Mouse (Mus musculus) MEL (cell line): ENCODE results near the gene Tsga10ip. TPM values are rescaled to one million over a fixed set of nuclear protein-coding genes. Genes with fewer than 3 reads are reported as not detected.
"Not testable (repeated sequence)": the region's sequence is repeated elsewhere in the genome, so short reads cannot be mapped to it uniquely, and the experiment has no call there.

Experiments used
- DNase-seq: peaks from one replicate; pipeline ENCODE4 v3.0.0; 2011; ENCODE audit warnings: low read depth, low spot score
- H3K27ac ChIP-seq: 2 replicates; pipeline ENCODE4 v1.5.1; 2012; ENCODE audit warnings: low read depth, mild to moderate bottlenecking, control low read depth, low read length, moderate library complexity; ENCODE audit not compliant: control insufficient read depth
- H3K27me3 ChIP-seq, 2 experiments: fragments of 150-350 bp in 1 of 2; sonication (generic) in 1 of 2; 2 replicates each; pipeline ENCODE4 v1.6.1; 2012; ENCODE audit warnings: low read length in 2 of 2, mild to moderate bottlenecking in 2 of 2, improper control_type of control experiment in 1 of 2, moderate library complexity in 1 of 2; ENCODE audit not compliant: insufficient read depth in 2 of 2, control insufficient read depth in 1 of 2
- H3K36me3 ChIP-seq, 2 experiments: 2 replicates each; pipeline ENCODE4 v1.6.1; 2012 to 2014; ENCODE audit warnings: low read length in 2 of 2, improper control_type of control experiment in 1 of 2, inconsistent platforms in 1 of 2, mild to moderate bottlenecking in 1 of 2; ENCODE audit not compliant: insufficient read depth in 2 of 2, control insufficient read depth in 1 of 2
- H3K4me1 ChIP-seq, 2 experiments: fragments of 150-350 bp in 1 of 2; sonication (generic) in 1 of 2; 2 replicates each; pipeline ENCODE4 v1.6.1; 2012; ENCODE audit warnings: low read length in 2 of 2, improper control_type of control experiment in 1 of 2, mild to moderate bottlenecking in 1 of 2; ENCODE audit not compliant: insufficient read depth in 2 of 2, control insufficient read depth in 1 of 2
- H3K4me3 ChIP-seq, 2 experiments: fragments of 150-350 bp in 1 of 2; sonication (generic) in 1 of 2; 2 replicates each; pipeline ENCODE4 v1.5.1; 2012; ENCODE audit warnings: low read depth in 2 of 2, low read length in 2 of 2, mild to moderate bottlenecking in 2 of 2, moderate library complexity in 2 of 2, control low read depth in 1 of 2, improper control_type of control experiment in 1 of 2; ENCODE audit not compliant: control insufficient read depth in 1 of 2, insufficient read depth in 1 of 2
- H3K79me2 ChIP-seq: 2 replicates; pipeline ENCODE4 v1.6.1; 2012; ENCODE audit warnings: mild to moderate bottlenecking, low read length, moderate library complexity; ENCODE audit not compliant: control insufficient read depth, poor library complexity, insufficient read depth
- H3K9ac ChIP-seq: 2 replicates; pipeline ENCODE4 v1.6.1; 2012; ENCODE audit warnings: low read depth, mild to moderate bottlenecking, control low read depth, low read length, moderate library complexity; ENCODE audit not compliant: control insufficient read depth, poor library complexity, severe bottlenecking
- H3K9me3 ChIP-seq: fragments of 150-350 bp; sonication (generic); replicated peaks from 2 replicates; pipeline ENCODE4 v1.6.1; 2012; ENCODE audit warnings: mild to moderate bottlenecking, low read length, improper control_type of control experiment, moderate library complexity; ENCODE audit not compliant: insufficient read depth
- BHLHE40 ChIP-seq: IDR thresholded peaks from 2 replicates; pipeline ENCODE4 v1.6.1; 2012; ENCODE audit warnings: low read depth, mild to moderate bottlenecking, inconsistent platforms, low read length, improper control_type of control experiment, borderline replicate concordance
- HCFC1 ChIP-seq: IDR thresholded peaks from 2 replicates; pipeline ENCODE4 v1.6.1; 2012; ENCODE audit warnings: low read depth, mild to moderate bottlenecking, inconsistent platforms, low read length, improper control_type of control experiment, moderate library complexity
- MAZ ChIP-seq: IDR thresholded peaks from 2 replicates; pipeline ENCODE4 v1.6.1; 2012; ENCODE audit warnings: low read depth, mild to moderate bottlenecking, inconsistent platforms, low read length, improper control_type of control experiment
- MXI1 ChIP-seq: IDR thresholded peaks from 2 replicates; pipeline ENCODE4 v1.6.1; 2011; ENCODE audit warnings: mild to moderate bottlenecking, low read depth, low read length, improper control_type of control experiment
- NELFE ChIP-seq: IDR thresholded peaks from 2 replicates; pipeline ENCODE4 v1.6.1; 2011; ENCODE audit warnings: low read depth, low read length, improper control_type of control experiment
- NRF1 ChIP-seq: IDR thresholded peaks from 2 replicates; pipeline ENCODE4 v1.6.1; 2014; ENCODE audit warnings: low read depth, mild to moderate bottlenecking, inconsistent platforms, low read length, improper control_type of control experiment, moderate library complexity; ENCODE audit not compliant: poor library complexity, insufficient read depth, severe bottlenecking
- POLR2A ChIP-seq, 2 experiments: IDR thresholded peaks; 2 replicates each; pipeline ENCODE4 v1.6.1; 2011 to 2012; ENCODE audit warnings: low read length in 2 of 2, mild to moderate bottlenecking in 2 of 2, control low read depth in 1 of 2, improper control_type of control experiment in 1 of 2, low read depth in 1 of 2, moderate library complexity in 1 of 2; ENCODE audit not compliant: control insufficient read depth in 1 of 2, insufficient read depth in 1 of 2, poor library complexity in 1 of 2
- SIN3A ChIP-seq: IDR thresholded peaks from 2 replicates; pipeline ENCODE4 v1.6.1; 2012; ENCODE audit warnings: low read length, improper control_type of control experiment, inconsistent platforms
- TBP ChIP-seq: IDR thresholded peaks from 2 replicates; pipeline ENCODE4 v1.8.0; 2011; ENCODE audit warnings: low read depth, low read length, improper control_type of control experiment
- USF1 ChIP-seq: IDR thresholded peaks from 2 replicates; pipeline ENCODE4 v1.6.1; 2014; ENCODE audit warnings: low read depth, mild to moderate bottlenecking, inconsistent platforms, low read length, improper control_type of control experiment, moderate library complexity
- USF2 ChIP-seq, 2 experiments: IDR thresholded peaks; 2 replicates each; pipeline ENCODE4 v1.6.1; 2011 to 2012; ENCODE audit warnings: improper control_type of control experiment in 2 of 2, low read length in 2 of 2, borderline replicate concordance in 1 of 2, inconsistent platforms in 1 of 2, low read depth in 1 of 2, mild to moderate bottlenecking in 1 of 2; ENCODE audit not compliant: insufficient read depth in 1 of 2
- polyA plus RNA-seq, 2 experiments: library from polyadenylated mRNA; stranded (reverse) in 1 of 2; unstranded in 1 of 2; fragments of >175 nt in 1 of 2; fragments of >200 nt in 1 of 2; gene quantifications; 2 replicates each; pipeline versions ENCODE4 v1.2.1 to v1.2.4; 2012; ENCODE audit warnings: low replicate concordance in 2 of 2, low read depth in 1 of 2; ENCODE audit not compliant: insufficient read length in 2 of 2, insufficient read depth in 1 of 2, missing spikeins in 1 of 2
- total RNA-seq: library from RNA; depleted of rRNA; stranded (reverse); fragments of 300-350 nt; gene quantifications from 2 replicates; pipeline ENCODE4 v1.2.3, GENCODE M21; 2012

Tsga10ip gene
- total and polyA plus RNA-seq, 3 experiments, result 0.54 to 4.5 TPM; not detected in 1

- peak overlapping the region; percentile 79 for H3K9ac ChIP-seq
- peaks cover 6 to 19% of the 10 kb centered on the region in 2 experiments for H3K4me1 ChIP-seq
- not testable (repeated sequence) for H3K79me2 ChIP-seq, H3K27me3 ChIP-seq, H3K36me3 ChIP-seq, H3K9me3 ChIP-seq
- peak overlapping the region; percentile 45 to 79 for H3K4me3 ChIP-seq
- TF ChIP-seq SIN3A, result peak; percentile 28
- 0 out of 2 replicates have a peak, but pooled peaks have one; percentile 46 for TF ChIP-seq HCFC1
- peak; percentile 64 for TF ChIP-seq MXI1
- peak; percentile 28; the same call in 1 of the 2 replicates for TF ChIP-seq NELFE
- peak in 1 of 2 experiments; percentile 19; a peak in 1 of 4 replicates for TF ChIP-seq POLR2A (IDR thresholded peaks at IDR 0.05; ENCODE audit: control insufficient read depth in 1 of 2, insufficient read depth in 1 of 2, low read depth in 1 of 2, low read length in 2 of 2, poor library complexity in 1 of 2)
- TF ChIP-seq NRF1, result peak; percentile 55
- peak; percentile 55 for DNase-seq
- H3K27ac ChIP-seq, result peak overlapping the region; percentile 75
Observed at GRCm38 (mm10) chr19:5406531-5407126, 4.3 kb upstream of the Tsga10ip start.

DNA sequence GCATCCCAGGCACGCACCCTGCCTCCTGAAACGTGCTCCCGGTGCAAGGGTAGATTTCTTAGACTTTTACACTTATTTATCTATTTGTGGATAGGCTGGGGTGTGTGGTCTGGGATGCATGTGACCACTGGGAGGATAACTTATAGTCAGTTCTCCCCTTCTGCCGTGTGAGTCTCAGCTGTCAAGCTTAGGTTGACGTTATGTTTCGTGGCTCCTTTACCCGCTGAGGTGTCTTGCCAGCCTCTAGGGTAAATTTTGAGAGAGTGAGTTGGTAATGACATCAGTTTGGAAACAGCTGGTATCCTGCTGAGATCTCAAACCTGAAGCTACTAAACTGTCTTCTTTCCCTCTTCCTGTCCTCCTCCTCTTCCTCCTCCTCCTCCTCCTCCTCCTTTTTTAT lies 3.6 kb upstream of the Tsga10ip start:
- peak; percentile 35 for DNase-seq
- Histone ChIP-seq H3K27ac (no peak overlapping the region), H3K27me3 (no peaks in the 10 kb centered on the region)

GRCm38 (mm10) chr19:5401073-5401472 lies 1.3 kb downstream of the Tsga10ip start:
- H3K27me3 ChIP-seq, H3K27ac ChIP-seq, H3K9me3 ChIP-seq, H3K79me2 ChIP-seq, H3K36me3 ChIP-seq, H3K4me1 ChIP-seq: not testable (repeated sequence)
- H3K9ac ChIP-seq, result peak overlapping the region; percentile 42
- peak; percentile 67 for DNase-seq
- peak overlapping the region in 1 of 2 experiments; percentile 4; a peak in 2 of 4 replicates for H3K4me3 ChIP-seq
- TF ChIP-seq TBP, result peak; percentile 98

More for the DNA sequence above, 3.6 kb upstream of the Tsga10ip start:
- Histone ChIP-seq H3K9ac (peak overlapping the region; percentile 49), H3K4me3 (peak overlapping the region; percentile 55 to 59), H3K36me3 (peaks cover 0 to 3% of the 10 kb centered on the region in 2 experiments; a peak in 2 of 4 replicates), H3K9me3 (no peaks in the 10 kb centered on the region), H3K4me1 (peaks cover 6 to 19% of the 10 kb centered on the region in 2 experiments), H3K79me2 (no peaks in the 10 kb centered on the region; the same call in 1 of the 2 replicates)
- TF ChIP-seq BHLHE40 (no peak), USF1 (no peak), NRF1 (no peak), USF2 (IDR thresholded peaks at IDR 0.05; ENCODE audit: borderline replicate concordance in 1 of 2, insufficient read depth in 1 of 2, low read depth in 1 of 2, low read length in 2 of 2) (no peak), MAZ (no peak)
